Mouse (Mus musculus): ENCODE data around the gene Bace2.

Gene Bace2

GRCm38 (mm10) chr16:97356499-97357187 is at the start of gene Bace2:
TSS of gene Bace2 (plus strand) at chr16:97356742.
- peak; percentile 8 to 21 for DNase-seq

GRCm38 (mm10) chr16:97307594-97307993 is 48.9 kb upstream of the Bace2 start:
- DNase-seq, result no peak

- peak in 1 of 2 experiments; percentile 13 for DNase-seq
Measured at GRCm38 (mm10) chr16:97309796-97310569, 46.6 kb upstream of the Bace2 start.

GRCm38 (mm10) chr16:97310570-97310846 is 46.0 kb upstream of the Bace2 start:
- no peak for DNase-seq

GRCm38 (mm10) chr16:97312960-97313686 is 43.4 kb upstream of the Bace2 start:
- peak; percentile 24 to 41 for DNase-seq

- DNase-seq, result no peak
Measured at GRCm38 (mm10) chr16:97321576-97321975, 35.0 kb upstream of the Bace2 start.

GRCm38 (mm10) chr16:97322604-97323003 is 33.9 kb upstream of the Bace2 start:
- DNase-seq, result no peak

- DNase-seq, result no peak
Measured at GRCm38 (mm10) chr16:97325975-97326374, 30.6 kb upstream of the Bace2 start.

- DNase-seq, result no peak
Measured at GRCm38 (mm10) chr16:97328602-97329001, 27.9 kb upstream of the Bace2 start.

- no peak for DNase-seq
Measured at GRCm38 (mm10) chr16:97353013-97353412, 3.5 kb upstream of the Bace2 start.

GRCm38 (mm10) chr16:97354632-97355031 is 1.9 kb upstream of the Bace2 start:
- no peak for DNase-seq

GRCm38 (mm10) chr16:97357188-97357821 is 763 bp downstream of the Bace2 start:
- no peak for DNase-seq

GRCm38 (mm10) chr16:97362231-97362888 is 5.8 kb downstream of the Bace2 start:
- no peak for DNase-seq

GRCm38 (mm10) chr16:97366141-97366540 is 9.6 kb downstream of the Bace2 start:
- no peak for DNase-seq

- DNase-seq, result no peak
Measured at GRCm38 (mm10) chr16:97370258-97370657, 13.7 kb downstream of the Bace2 start.

- DNase-seq, result no peak
Measured at GRCm38 (mm10) chr16:97387955-97388354, 31.4 kb downstream of the Bace2 start.

GRCm38 (mm10) chr16:97391289-97391688 is 34.7 kb downstream of the Bace2 start:
- DNase-seq, result no peak

GRCm38 (mm10) chr16:97391701-97392384 is 35.3 kb downstream of the Bace2 start:
- DNase-seq, result no peak

GRCm38 (mm10) chr16:97396436-97396835 is 39.9 kb downstream of the Bace2 start:
- DNase-seq, result no peak

- DNase-seq, result no peak
Measured at GRCm38 (mm10) chr16:97397945-97398531, 41.5 kb downstream of the Bace2 start.

GRCm38 (mm10) chr16:97399991-97400390 is 43.4 kb downstream of the Bace2 start:
- DNase-seq, result no peak

- no peak for DNase-seq
Measured at GRCm38 (mm10) chr16:97401741-97402140, 45.2 kb downstream of the Bace2 start.
